Mouse (Mus musculus) frontal cortex, postnatal 25 days (tissue): ENCODE measurements around the gene Cnih4.

ENCODE experiments used
- DNase-seq, 2 experiments: peaks; one replicate each; pipeline ENCODE4 v3.0.0; 2022; ENCODE audit warnings: low spot score in 2 of 2

Gene Cnih4

GRCm38 (mm10) chr1:181143950-181144836 lies at the start of gene Cnih4, which contains the start of gene Nvl:
Gene Cnih4, plus strand, starts transcription at chr1:181144693.
Gene Nvl, minus strand, starts transcription at chr1:181144204.
- DNase-seq, result peak; percentile 90 to 93

- no peak for DNase-seq
These were observed 27.4 kb upstream of the Cnih4 start for GRCm38 (mm10) chr1:181117112-181117511.

- DNase-seq, result no peak
These were observed 20.3 kb upstream of the Cnih4 start for GRCm38 (mm10) chr1:181124145-181124544.

- no peak for DNase-seq
These were observed 18.6 kb upstream of the Cnih4 start for GRCm38 (mm10) chr1:181125916-181126315.

- DNase-seq, result no peak
These were observed 17.7 kb upstream of the Cnih4 start for GRCm38 (mm10) chr1:181126766-181127165.

- DNase-seq, result no peak
These were observed 12.6 kb upstream of the Cnih4 start for GRCm38 (mm10) chr1:181131915-181132314.

- no peak for DNase-seq
These were observed 5.8 kb upstream of the Cnih4 start for GRCm38 (mm10) chr1:181138730-181139129.

- no peak for DNase-seq
These were observed 914 bp upstream of the Cnih4 start for GRCm38 (mm10) chr1:181143609-181143949.

GRCm38 (mm10) chr1:181144966-181145365 lies 473 bp downstream of the Cnih4 start:
- no peak for DNase-seq

- no peak for DNase-seq
These were observed 1.7 kb downstream of the Cnih4 start for GRCm38 (mm10) chr1:181146187-181146586.

GRCm38 (mm10) chr1:181148540-181148939 lies 4.0 kb downstream of the Cnih4 start:
- DNase-seq, result no peak

- DNase-seq, result no peak
These were observed 5.0 kb downstream of the Cnih4 start for GRCm38 (mm10) chr1:181149373-181150017.

GRCm38 (mm10) chr1:181150431-181150826 lies 5.9 kb downstream of the Cnih4 start:
- DNase-seq, result no peak

- DNase-seq, result peak; percentile 88 to 90
These were observed 6.5 kb downstream of the Cnih4 start for GRCm38 (mm10) chr1:181150827-181151534.

GRCm38 (mm10) chr1:181151541-181151940 lies 7.0 kb downstream of the Cnih4 start:
- no peak for DNase-seq

GRCm38 (mm10) chr1:181167816-181168215 lies 23.3 kb downstream of the Cnih4 start:
- no peak for DNase-seq

GRCm38 (mm10) chr1:181168377-181168776 lies 23.9 kb downstream of the Cnih4 start:
- DNase-seq, result no peak

GRCm38 (mm10) chr1:181170210-181170609 lies 25.7 kb downstream of the Cnih4 start:
- no peak for DNase-seq

- no peak for DNase-seq
These were observed 44.4 kb downstream of the Cnih4 start for GRCm38 (mm10) chr1:181188925-181189324.

- no peak for DNase-seq
These were observed 55.0 kb downstream of the Cnih4 start for GRCm38 (mm10) chr1:181199446-181199845.

- DNase-seq, result no peak
These were observed 65.7 kb downstream of the Cnih4 start for GRCm38 (mm10) chr1:181210147-181210546.
